Mouse (Mus musculus): ENCODE data around the gene Fstl5. TPM values are rescaled to one million over a fixed set of nuclear protein-coding genes. Genes with fewer than 3 reads are reported as not detected.
"Not testable (repeated sequence)": the region's sequence is repeated elsewhere in the genome, so short reads cannot be mapped to it uniquely, and the experiment has no call there.

Fstl5 gene
- polyA plus RNA-seq, 1 experiment from 2014 or later = 11.6 TPM

GRCm38 (mm10) chr3:76369910-76370309 is 295.8 kb downstream of the Fstl5 start:
- Histone ChIP-seq H3K9me3 (ENCODE audit: control insufficient read depth, low read length) (no peaks in the 10 kb centered on the region), H3K9ac (ENCODE audit: low read length) (no peak overlapping the region), H3K4me1 (ENCODE audit: control insufficient read depth, insufficient read depth, low read length) (no peaks in the 10 kb centered on the region), H3K4me2 (ENCODE audit: low read depth) (no peak overlapping the region), H3K4me3 (ENCODE audit: low read depth, low read length) (no peak overlapping the region), H3K27me3 (ENCODE audit: control insufficient read depth, insufficient read depth, low read length) (no peaks in the 10 kb centered on the region), H3K36me3 (ENCODE audit: control insufficient read depth, insufficient read depth, low read length) (no peaks in the 10 kb centered on the region), H3K27ac (ENCODE audit: low read depth, low read length) (no peak overlapping the region)
- WGBS = 90% methylated on average over 4 of the region's 4 CpGs
- DNase-seq (ENCODE audit: low spot score) (no peak), ATAC-seq (ENCODE audit: insufficient read depth, low FRiP score, low TSS enrichment) (no peak)

- no peak overlapping the region for H3K4me3 ChIP-seq (ENCODE audit: low read depth, low read length)
- H3K9me3 ChIP-seq (ENCODE audit: control insufficient read depth, low read length) = no peaks in the 10 kb centered on the region
- H3K27ac ChIP-seq (ENCODE audit: low read depth, low read length) = no peak overlapping the region
- DNase-seq (ENCODE audit: low spot score) (no peak), ATAC-seq (ENCODE audit: insufficient read depth, low FRiP score, low TSS enrichment) (peak; percentile 33; the same call in 1 of the 2 replicates)
- no peaks in the 10 kb centered on the region for H3K27me3 ChIP-seq (ENCODE audit: control insufficient read depth, insufficient read depth, low read length)
- no peak overlapping the region for H3K4me2 ChIP-seq (ENCODE audit: low read depth)
- 85% methylated on average over 6 of the region's 6 CpGs for WGBS
- H3K9ac ChIP-seq (ENCODE audit: low read length) = no peak overlapping the region
- H3K36me3 ChIP-seq (ENCODE audit: control insufficient read depth, insufficient read depth, low read length) = no peaks in the 10 kb centered on the region
- no peaks in the 10 kb centered on the region for H3K4me1 ChIP-seq (ENCODE audit: control insufficient read depth, insufficient read depth, low read length)
These were observed 354.8 kb downstream of the Fstl5 start for GRCm38 (mm10) chr3:76428775-76429372.

GRCm38 (mm10) chr3:76467229-76467874 is 393.3 kb downstream of the Fstl5 start:
- Histone ChIP-seq H3K4me1 (ENCODE audit: control insufficient read depth, insufficient read depth, low read length) (no peaks in the 10 kb centered on the region), H3K27ac (ENCODE audit: low read depth, low read length) (no peak overlapping the region), H3K9ac (ENCODE audit: low read length) (no peak overlapping the region), H3K27me3 (ENCODE audit: control insufficient read depth, insufficient read depth, low read length) (no peaks in the 10 kb centered on the region), H3K4me3 (ENCODE audit: low read depth, low read length) (no peak overlapping the region), H3K9me3 (ENCODE audit: control insufficient read depth, low read length) (no peaks in the 10 kb centered on the region), H3K4me2 (ENCODE audit: low read depth) (no peak overlapping the region), H3K36me3 (ENCODE audit: control insufficient read depth, insufficient read depth, low read length) (no peaks in the 10 kb centered on the region)
- DNase-seq (ENCODE audit: low spot score) = no peak
- ATAC-seq (ENCODE audit: insufficient read depth, low FRiP score, low TSS enrichment) = no peak

- Histone ChIP-seq H3K27ac (ENCODE audit: low read depth, low read length) (no peak overlapping the region), H3K36me3 (ENCODE audit: control insufficient read depth, insufficient read depth, low read length) (no peaks in the 10 kb centered on the region), H3K4me1 (ENCODE audit: control insufficient read depth, insufficient read depth, low read length) (no peaks in the 10 kb centered on the region), H3K9ac (ENCODE audit: low read length) (no peak overlapping the region), H3K4me3 (ENCODE audit: low read depth, low read length) (no peak overlapping the region), H3K9me3 (ENCODE audit: control insufficient read depth, low read length) (no peaks in the 10 kb centered on the region), H3K4me2 (ENCODE audit: low read depth) (no peak overlapping the region), H3K27me3 (ENCODE audit: control insufficient read depth, insufficient read depth, low read length) (no peaks in the 10 kb centered on the region)
- ATAC-seq (ENCODE audit: insufficient read depth, low FRiP score, low TSS enrichment) (no peak), DNase-seq (ENCODE audit: low spot score) (no peak)
- WGBS = 75% methylated on average over 1 of the region's 1 CpGs
These were observed 394.1 kb downstream of the Fstl5 start for GRCm38 (mm10) chr3:76468147-76468546.

- ATAC-seq (ENCODE audit: insufficient read depth, low FRiP score, low TSS enrichment); H3K27ac ChIP-seq (ENCODE audit: low read depth, low read length); H3K4me2 ChIP-seq (ENCODE audit: low read depth); DNase-seq (ENCODE audit: low spot score); H3K9me3 ChIP-seq (ENCODE audit: control insufficient read depth, low read length); H3K4me3 ChIP-seq (ENCODE audit: low read depth, low read length); H3K4me1 ChIP-seq (ENCODE audit: control insufficient read depth, insufficient read depth, low read length); H3K36me3 ChIP-seq (ENCODE audit: control insufficient read depth, insufficient read depth, low read length); H3K27me3 ChIP-seq (ENCODE audit: control insufficient read depth, insufficient read depth, low read length); H3K9ac ChIP-seq (ENCODE audit: low read length): not testable (repeated sequence)
- 87% methylated on average over 3 of the region's 3 CpGs for WGBS
These were observed 433.8 kb downstream of the Fstl5 start for GRCm38 (mm10) chr3:76507891-76508290.

GRCm38 (mm10) chr3:76508811-76509210 is 434.7 kb downstream of the Fstl5 start:
- 97% methylated on average over 14 of the region's 14 CpGs for WGBS
- H3K9me3 ChIP-seq (ENCODE audit: control insufficient read depth, low read length) = no peaks in the 10 kb centered on the region
- H3K4me3 ChIP-seq (ENCODE audit: low read depth, low read length) = no peak overlapping the region
- H3K36me3 ChIP-seq (ENCODE audit: control insufficient read depth, insufficient read depth, low read length) = no peaks in the 10 kb centered on the region
- H3K9ac ChIP-seq (ENCODE audit: low read length) = no peak overlapping the region
- H3K27me3 ChIP-seq (ENCODE audit: control insufficient read depth, insufficient read depth, low read length) = no peaks in the 10 kb centered on the region
- DNase-seq (ENCODE audit: low spot score) (no peak), ATAC-seq (ENCODE audit: insufficient read depth, low FRiP score, low TSS enrichment) (no peak)
- no peak overlapping the region for H3K27ac ChIP-seq (ENCODE audit: low read depth, low read length)
- no peak overlapping the region for H3K4me2 ChIP-seq (ENCODE audit: low read depth)
- H3K4me1 ChIP-seq (ENCODE audit: control insufficient read depth, insufficient read depth, low read length) = no peaks in the 10 kb centered on the region

- Histone ChIP-seq H3K4me2 (ENCODE audit: low read depth) (no peak overlapping the region), H3K27ac (ENCODE audit: low read depth, low read length) (no peak overlapping the region), H3K9ac (ENCODE audit: low read length) (no peak overlapping the region), H3K4me1 (ENCODE audit: control insufficient read depth, insufficient read depth, low read length) (no peaks in the 10 kb centered on the region), H3K27me3 (ENCODE audit: control insufficient read depth, insufficient read depth, low read length) (no peaks in the 10 kb centered on the region), H3K36me3 (ENCODE audit: control insufficient read depth, insufficient read depth, low read length) (no peaks in the 10 kb centered on the region), H3K4me3 (ENCODE audit: low read depth, low read length) (no peak overlapping the region), H3K9me3 (ENCODE audit: control insufficient read depth, low read length) (no peaks in the 10 kb centered on the region)
- DNase-seq (ENCODE audit: low spot score) (no peak), ATAC-seq (ENCODE audit: insufficient read depth, low FRiP score, low TSS enrichment) (no peak)
These were observed 493.3 kb downstream of the Fstl5 start for GRCm38 (mm10) chr3:76567346-76567745.

- 78% methylated on average over 3 of the region's 3 CpGs for WGBS
- H3K4me3 ChIP-seq (ENCODE audit: low read depth, low read length) = no peak overlapping the region
- H3K27me3 ChIP-seq (ENCODE audit: control insufficient read depth, insufficient read depth, low read length) = no peaks in the 10 kb centered on the region
- H3K9ac ChIP-seq (ENCODE audit: low read length) = no peak overlapping the region
- H3K4me2 ChIP-seq (ENCODE audit: low read depth) = no peak overlapping the region
- H3K9me3 ChIP-seq (ENCODE audit: control insufficient read depth, low read length) = no peaks in the 10 kb centered on the region
- ATAC-seq (ENCODE audit: insufficient read depth, low FRiP score, low TSS enrichment) (0 out of 2 replicates have a peak, but pooled peaks have one; percentile 42), DNase-seq (ENCODE audit: low spot score) (no peak)
- H3K27ac ChIP-seq (ENCODE audit: low read depth, low read length) = no peak overlapping the region
- H3K36me3 ChIP-seq (ENCODE audit: control insufficient read depth, insufficient read depth, low read length) = no peaks in the 10 kb centered on the region
- H3K4me1 ChIP-seq (ENCODE audit: control insufficient read depth, insufficient read depth, low read length) = no peaks in the 10 kb centered on the region
These were observed 498.4 kb downstream of the Fstl5 start for GRCm38 (mm10) chr3:76572478-76572877.

- Histone ChIP-seq H3K4me2 (ENCODE audit: low read depth) (no peak overlapping the region), H3K4me1 (ENCODE audit: control insufficient read depth, insufficient read depth, low read length) (no peaks in the 10 kb centered on the region), H3K4me3 (ENCODE audit: low read depth, low read length) (no peak overlapping the region), H3K9ac (ENCODE audit: low read length) (no peak overlapping the region), H3K9me3 (ENCODE audit: control insufficient read depth, low read length) (no peaks in the 10 kb centered on the region), H3K36me3 (ENCODE audit: control insufficient read depth, insufficient read depth, low read length) (no peaks in the 10 kb centered on the region), H3K27ac (ENCODE audit: low read depth, low read length) (no peak overlapping the region), H3K27me3 (ENCODE audit: control insufficient read depth, insufficient read depth, low read length) (no peaks in the 10 kb centered on the region)
- WGBS = 71% methylated on average over 3 of the region's 3 CpGs
- peak; percentile 25; the same call in 1 of the 2 replicates for ATAC-seq (ENCODE audit: insufficient read depth, low FRiP score, low TSS enrichment)
- DNase-seq (ENCODE audit: low spot score) = no peak
These were observed 499.0 kb downstream of the Fstl5 start for GRCm38 (mm10) chr3:76572920-76573541.
